ENCODE assay signal across 11 mouse cellular contexts in genomic region chr7:29681868-29682267, GRCm38 (mm10). TPM values are rescaled to one million over a fixed set of nuclear protein-coding genes. Genes with fewer than 3 reads are reported as not detected.
DNase-seq lines count a peak whose midpoint lies in the region; ATAC-seq lines count a peak whose summit lies in the region.
"Had no signal": no experiment of that assay in that cellular context is flagged by ENCODE, and none has a peak within 500 bp of the region (broad histone marks: within the 10 kb centered on the region; RNA-seq: fewer than 3 reads in every experiment).

No protein-coding gene starts in this region.

- DNase-seq in cerebellum, postnatal 14 days: peak; percentile 17 to 19
- DNase-seq in layer of hippocampus, adult 9-10 months (ENCODE audit: low spot score): peak; percentile 0
- DNase-seq in layer of hippocampus, adult 11-12 months (ENCODE audit: low spot score): no peak
- peak; percentile 55 for DNase-seq in 416B (ENCODE audit: low read depth)
- DNase-seq in brain, adult 2 months (ENCODE audit: low read depth, low spot score): peak; percentile 16
- DNase-seq in heart, adult 18-20 months: no peak
- DNase-seq: kidney, postnatal 4 days had no signal

- ATAC-seq in cerebellum, adult (ENCODE audit: insufficient number of reproducible peaks, low FRiP score, low TSS enrichment): no peak
- ATAC-seq in erythroblast, adult 5-6 weeks (replicated peaks; ENCODE audit: low FRiP score, poor library complexity, severe bottlenecking): no peak
- ATAC-seq: midbrain, embryonic 13.5 days had no signal

RNA-seq across cellular contexts. Expression of gene Catsperg2, which starts 45.0 kb away (rescaled TPM):
- total RNA-seq in erythroblast, adult 5-6 weeks (2015; ENCODE audit: low replicate concordance): not detected in 2 replicates
- total RNA-seq in erythroblast, adult 5-6 weeks (2017; ENCODE audit: low replicate concordance): not detected in 2 replicates
- not detected for total RNA-seq in heart, adult 18-20 months (2021)
- total RNA-seq: heart, postnatal 25 days had no signal

Comparison
In these comparisons a context has a peak if more than half of its experiments do, and no peak if none do; other contexts are left out.
1. DNase-seq: peak in cerebellum, postnatal 14 days (2 of 2), layer of hippocampus, adult 9-10 months (single experiment), 416B (single experiment) and brain, adult 2 months (single experiment); none in layer of hippocampus, adult 11-12 months (single experiment) and heart, adult 18-20 months (0 of 2).